Mouse (Mus musculus): ENCODE results near the gene Tulp2.

DNA sequence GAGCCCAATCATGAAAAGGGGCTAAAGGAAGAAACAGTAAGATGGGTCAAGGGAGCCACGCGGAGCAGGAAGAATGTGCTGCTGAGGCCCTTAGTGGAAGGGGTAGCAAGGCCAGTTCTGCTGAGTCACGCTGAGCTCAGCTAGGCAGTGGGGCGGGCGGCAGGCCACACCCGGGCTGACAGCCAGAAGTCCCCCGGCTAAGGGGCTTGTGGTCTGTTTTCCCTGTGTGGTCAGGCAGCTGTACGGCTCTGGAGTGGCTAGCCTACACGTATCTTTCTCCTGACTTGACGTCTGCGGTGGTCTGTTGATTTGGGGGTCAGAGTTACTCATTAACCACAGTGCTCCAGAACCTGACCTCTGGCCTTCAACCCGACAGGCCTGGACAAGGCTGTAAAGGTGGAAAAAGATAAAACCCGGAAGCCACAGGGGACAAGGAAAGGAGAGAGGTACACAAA lies 20.8 kb upstream of the Tulp2 start:
- TF ChIP-seq CTCF (IDR thresholded peaks at IDR 0.05; ENCODE audit: borderline replicate concordance, insufficient read depth, low read length) (no peak), POLR2A (IDR thresholded peaks at IDR 0.05; ENCODE audit: low read depth, low read length) (peak; percentile 53; the same call in 1 of the 2 replicates)

All from embryonic fibroblast, embryonic 13.5 days (primary cell).